Mouse (Mus musculus) cerebral cortex, adult 2 months (tissue): Measurements from ENCODE around the gene Ing1.

Source experiments
- WGBS: fragments of 180-500 bp; shearing (Covaris S2); methylation state at CpG from one replicate; pipeline ENCODE4 v1.1.7; 2018; 5-methylcytosine and 5-hydroxymethylcytosine counted together

Gene Ing1

DNA sequence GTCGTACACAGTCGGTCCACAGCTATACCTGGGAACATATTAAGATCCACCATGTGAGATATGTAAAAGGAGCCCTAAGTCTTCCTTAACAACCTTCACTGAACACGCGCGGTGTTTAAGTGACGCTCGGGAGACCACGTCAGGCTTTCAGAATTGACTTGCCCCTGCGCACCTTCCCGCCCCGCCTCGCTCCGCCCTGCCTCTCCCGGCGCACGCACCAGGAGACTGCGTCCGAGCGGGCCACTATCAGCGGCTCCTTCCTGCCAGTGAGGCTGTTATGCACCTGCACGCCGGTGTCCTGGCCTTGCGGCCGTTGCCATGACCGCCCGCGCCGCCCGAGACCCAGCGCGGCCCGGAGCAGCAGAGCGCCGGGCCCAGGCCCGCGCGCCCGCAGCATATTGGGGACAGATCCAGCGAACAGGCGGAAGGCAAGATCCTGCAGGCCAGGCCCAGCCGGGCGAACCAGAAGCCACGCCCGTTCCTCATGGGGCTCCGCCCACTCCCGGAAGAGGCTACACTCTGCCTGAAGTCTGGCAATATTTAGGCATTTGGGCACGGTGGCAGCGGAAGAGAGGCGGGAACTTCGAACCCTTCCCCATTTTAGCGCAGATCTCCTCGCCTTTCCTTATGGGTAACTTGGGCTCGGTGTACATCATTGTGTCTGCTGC, 5.0 kb upstream of the Ing1 start, which contains the start of gene Cars2:
TSS of gene Cars2 (minus strand) at position 503 of the 668 bp plus-strand sequence.
- under 1% methylated on average over 53 of the region's 53 CpGs for WGBS

DNA sequence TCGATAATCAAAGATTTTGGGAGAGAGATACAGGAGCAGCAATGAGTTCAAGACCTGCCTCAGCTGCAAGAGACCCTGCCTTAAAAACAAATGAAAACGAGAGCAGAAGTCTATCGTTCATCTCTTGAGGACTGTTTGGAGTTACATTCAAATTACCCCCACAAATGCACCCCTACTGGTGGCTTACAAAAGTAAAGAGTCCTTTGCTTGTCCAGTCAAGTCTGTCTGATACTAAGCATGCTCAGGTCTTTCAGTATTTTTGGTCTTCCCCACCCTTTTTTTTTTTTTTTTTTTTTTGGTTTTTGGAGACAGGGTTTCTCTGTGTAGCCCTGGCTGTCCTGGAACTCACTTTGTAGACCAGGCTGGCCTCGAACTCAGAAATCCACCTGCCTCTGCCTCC, 3.9 kb upstream of the Ing1 start:
- 64% methylated on average over 4 of the region's 4 CpGs for WGBS

DNA sequence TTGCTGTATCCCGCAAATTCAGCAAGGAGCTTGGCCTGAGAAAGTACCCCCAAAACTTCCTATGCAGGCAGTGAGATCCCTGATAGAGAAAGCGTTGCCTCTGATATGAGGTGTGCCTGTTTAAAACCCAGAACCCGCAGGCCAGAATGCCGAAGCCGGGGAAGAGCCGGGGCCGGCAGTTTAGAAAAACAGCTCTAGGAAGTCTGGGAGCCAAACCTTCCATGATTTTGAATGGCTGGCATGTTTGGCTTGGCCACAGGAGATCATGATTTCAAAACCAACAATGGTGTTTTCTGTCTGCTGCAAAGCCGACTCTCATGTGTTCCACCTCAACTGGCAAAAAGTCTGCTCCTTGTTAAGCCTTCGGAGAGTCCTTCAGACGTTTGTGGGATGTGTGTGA, 3.0 kb upstream of the Ing1 start:
- 90% methylated on average over 10 of the region's 10 CpGs for WGBS

DNA sequence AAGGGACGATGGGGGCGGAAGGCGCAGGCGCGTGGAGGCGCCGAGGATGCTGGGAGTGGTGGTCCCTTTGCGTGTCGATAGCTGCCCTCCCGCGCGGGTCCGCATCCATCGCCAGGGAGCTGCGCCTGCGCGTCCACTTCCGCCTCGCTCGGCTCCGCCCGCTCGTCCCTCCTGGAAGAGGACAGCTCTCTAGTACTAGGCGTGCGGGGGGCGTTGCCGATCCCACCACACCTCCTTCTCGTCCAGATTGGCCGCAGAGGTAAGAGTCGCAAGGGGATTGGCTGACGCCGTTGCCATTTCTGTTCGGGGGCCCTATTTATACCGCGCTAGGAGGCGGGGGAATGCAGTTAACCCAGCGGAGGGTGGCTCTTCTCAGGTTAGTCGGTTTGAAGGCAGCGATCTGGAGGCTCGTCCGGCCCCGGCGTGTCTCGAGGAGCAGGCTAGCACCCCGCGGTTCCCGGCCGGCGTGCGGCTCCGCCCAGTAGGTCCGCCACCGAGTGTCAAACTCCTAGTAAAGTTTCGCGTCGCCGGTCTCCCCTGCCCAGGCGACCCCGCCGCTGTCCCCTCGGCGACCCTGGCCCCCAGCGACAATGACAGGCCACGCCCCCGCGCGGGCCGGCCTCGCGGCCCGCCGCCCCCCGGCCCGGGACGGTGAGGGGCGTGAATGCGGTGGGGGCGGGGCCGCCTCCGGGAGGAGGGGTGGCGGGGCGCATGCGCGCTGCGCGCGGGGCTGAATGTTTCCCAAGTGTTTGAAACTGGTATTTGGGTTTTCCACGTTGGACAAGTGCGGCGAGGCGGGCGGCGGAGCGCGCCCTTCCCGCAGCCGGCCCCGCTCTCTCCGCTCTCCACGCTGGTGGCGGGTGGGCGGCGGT, 585 bp downstream of the Ing1 start:
- WGBS = under 1% methylated on average over 103 of the region's 103 CpGs

DNA sequence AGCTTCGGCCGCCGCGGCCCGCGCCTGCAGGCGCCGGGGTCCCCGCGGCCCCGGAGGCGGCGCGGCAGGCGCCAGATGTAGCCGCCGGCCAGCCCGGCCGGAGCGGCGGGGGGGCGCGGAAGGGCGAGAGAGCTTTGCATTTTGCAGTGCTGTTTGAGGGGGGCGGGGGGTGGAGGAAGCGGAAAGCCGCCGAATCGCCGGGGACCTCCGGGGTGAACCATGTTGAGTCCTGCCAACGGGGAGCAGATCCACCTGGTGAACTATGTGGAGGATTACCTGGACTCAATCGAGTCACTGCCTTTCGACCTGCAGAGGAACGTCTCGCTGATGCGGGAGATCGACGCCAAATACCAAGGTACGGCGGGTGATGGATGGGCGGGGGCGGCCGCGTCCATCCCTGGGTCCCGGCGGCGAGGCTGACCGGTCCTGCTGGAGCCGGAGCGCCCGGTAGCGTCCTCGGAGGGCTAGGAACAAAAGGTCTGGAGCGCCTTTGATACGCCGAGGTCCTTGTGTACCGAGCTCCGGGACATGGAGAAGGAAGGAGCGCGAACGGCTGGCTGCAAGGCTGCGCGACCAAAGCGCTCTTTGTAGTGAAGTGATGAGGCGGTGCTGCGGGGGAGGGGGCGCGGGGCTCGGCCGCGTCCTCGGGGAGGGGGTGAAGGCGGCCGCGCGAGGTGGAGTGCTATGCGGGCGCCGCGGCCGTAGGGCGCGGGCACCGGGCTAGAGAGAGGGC, 1.5 kb downstream of the Ing1 start:
- WGBS = under 1% methylated on average over 85 of the region's 85 CpGs

DNA sequence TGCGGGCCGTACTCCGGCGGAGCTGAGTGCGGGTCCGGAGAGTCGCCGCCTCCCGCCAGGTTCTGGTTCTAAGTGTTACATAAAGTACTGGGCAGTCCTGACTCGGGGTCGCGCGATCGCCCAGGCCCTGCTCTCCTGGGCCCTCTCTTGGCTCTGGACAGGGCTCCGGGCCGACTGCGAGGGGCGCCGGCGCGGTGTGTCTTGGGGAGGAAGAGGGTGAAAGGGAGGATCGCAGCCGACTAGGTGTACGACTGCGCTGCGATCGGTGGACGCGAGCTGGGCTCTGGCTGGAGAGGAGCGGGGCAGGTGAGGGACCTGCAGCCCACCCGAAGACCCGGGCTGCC, 2.0 kb downstream of the Ing1 start:
- WGBS = 0% methylated on average over 32 of the region's 32 CpGs

DNA sequence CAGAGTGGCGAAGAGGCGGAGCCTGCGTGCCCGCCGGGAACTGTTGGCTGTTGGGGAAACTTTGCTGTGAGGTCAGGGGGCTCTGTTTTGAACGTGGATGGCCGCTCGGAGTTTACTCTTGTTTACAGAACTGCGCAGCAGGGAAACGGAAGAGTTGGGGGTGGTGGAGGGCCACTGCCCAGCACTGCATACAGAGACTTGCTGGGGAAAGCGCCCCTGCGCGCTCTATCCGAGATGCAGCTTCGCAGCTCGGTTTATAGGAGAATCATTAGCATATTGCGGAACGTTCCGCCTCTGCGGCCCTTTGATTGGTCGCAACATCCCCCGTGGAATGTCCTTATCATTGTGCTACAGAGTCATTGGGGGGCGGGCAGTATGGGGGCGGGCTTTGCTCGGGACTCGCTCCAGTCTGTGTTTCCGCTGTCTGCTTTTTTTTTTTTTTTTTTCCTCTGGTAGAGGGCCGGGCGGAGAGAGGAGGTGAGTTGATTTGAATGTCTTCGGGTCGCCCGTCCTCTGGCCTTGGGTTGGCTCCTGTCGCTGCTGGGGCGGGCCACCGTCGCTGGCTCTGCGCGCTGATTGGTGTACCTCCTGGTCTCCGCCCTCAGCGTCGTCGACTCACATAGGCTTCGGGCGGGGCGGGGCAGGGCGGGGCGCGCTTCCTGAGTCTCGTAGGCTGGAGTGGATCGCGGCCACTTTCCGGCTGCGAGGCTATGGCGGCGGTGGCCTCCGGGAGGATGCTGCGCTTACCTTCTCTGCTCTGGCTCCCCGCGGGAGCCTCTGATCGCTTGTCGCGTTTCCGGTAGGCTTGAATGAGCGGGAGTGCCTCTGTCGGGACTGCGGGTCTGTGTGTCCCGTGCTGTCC, 2.6 kb downstream of the Ing1 start:
- WGBS = under 1% methylated on average over 67 of the region's 67 CpGs

DNA sequence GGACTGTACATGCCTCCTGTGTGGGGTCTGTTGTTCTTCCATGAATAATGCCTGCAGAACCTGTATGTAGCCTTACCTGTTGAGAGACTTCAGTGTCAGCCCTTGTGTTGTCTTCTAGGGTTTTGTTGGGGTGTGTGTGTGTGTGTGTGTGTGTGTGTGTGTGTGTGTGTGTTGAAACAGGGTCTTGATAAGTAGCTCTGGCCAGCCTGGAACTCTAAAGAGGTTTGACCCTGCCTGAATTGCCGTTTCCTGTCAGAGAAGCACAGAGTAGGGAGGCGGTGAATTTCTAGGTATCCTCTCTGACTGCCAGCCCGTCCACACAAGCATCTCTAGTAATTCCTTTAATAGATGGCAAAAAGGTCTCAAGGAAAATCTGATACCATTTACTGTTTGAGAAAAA, 4.1 kb downstream of the Ing1 start:
- 76% methylated on average over 3 of the region's 3 CpGs for WGBS

DNA sequence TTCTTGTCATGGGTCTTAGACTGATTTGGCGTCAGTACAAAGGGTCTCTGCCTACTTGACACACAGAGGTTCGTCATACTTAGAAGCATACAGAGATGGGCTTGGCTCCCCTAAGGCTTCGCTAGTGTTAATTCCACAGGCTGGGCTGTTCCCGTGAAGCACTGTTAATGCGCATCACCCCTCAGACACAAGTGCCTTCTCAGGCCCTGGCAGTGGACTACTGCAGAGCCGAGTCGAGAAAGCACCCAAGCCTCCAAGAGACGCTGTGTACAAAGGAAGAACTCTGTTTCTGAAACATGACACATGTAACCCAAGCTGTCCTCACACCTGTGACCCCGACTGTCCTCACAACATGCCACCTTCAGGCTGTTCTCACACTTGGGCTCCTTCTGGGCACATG, 4.8 kb downstream of the Ing1 start:
- WGBS = 72% methylated on average over 9 of the region's 9 CpGs

DNA sequence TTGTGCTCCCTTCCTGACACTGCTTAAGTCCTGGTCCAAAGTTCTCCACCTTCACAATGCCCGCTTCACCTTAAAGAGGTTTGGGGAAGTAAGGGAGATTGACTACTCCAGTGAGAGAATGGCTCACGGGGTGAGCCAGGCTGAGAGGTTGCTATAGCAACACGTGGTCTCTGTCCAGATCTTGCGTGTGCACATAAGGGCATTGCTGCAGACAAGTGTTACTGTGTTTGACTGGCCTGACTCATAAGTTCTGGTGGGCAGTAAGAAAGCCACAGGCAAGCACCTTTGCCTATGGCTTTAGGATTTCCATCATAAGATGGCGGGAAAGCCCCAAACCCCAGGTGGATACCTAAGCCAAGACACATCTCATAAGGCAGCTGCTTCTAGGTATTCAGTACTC, 8.9 kb downstream of the Ing1 start:
- WGBS = 79% methylated on average over 5 of the region's 5 CpGs

DNA sequence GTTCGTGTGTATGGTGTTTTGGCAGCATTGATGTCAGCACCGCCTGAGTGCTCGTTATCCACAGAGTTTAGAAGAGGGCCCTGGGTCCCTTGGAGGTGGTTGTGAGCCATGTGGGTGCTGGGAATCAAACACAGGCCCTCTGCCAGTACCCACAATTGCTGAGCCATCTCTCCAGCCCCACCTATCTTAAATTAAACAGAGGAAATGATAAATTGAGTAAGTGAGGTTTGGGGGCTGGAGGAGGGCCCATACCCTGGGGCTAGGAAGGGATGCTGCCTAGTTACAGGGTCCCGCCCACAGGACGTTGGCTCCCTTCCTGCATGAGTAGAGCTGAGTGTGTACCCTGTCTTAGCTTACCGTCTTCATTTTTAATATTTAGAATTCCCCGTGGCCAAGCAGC, 9.3 kb downstream of the Ing1 start:
- 79% methylated on average over 7 of the region's 7 CpGs for WGBS

DNA sequence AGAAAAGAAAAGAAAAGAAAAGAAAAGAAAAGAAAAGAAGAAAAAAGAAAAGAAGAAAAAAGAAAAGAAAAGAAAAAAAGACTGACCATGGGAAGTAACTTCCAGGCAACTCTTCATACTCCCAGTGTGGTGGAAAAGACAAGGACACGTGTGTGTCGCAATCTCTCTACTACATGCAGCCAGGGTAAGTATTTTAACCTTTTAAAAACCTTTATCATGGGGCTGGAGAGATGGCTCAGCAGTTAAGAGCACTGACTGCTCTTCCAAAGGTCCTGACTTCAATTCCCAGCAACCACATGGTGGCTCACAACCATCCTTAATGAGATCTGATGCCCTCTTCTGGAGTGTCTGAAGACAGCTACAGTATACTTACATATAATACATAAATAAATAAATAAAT, 12.8 kb downstream of the Ing1 start:
- WGBS = 95% methylated on average over 2 of the region's 2 CpGs

DNA sequence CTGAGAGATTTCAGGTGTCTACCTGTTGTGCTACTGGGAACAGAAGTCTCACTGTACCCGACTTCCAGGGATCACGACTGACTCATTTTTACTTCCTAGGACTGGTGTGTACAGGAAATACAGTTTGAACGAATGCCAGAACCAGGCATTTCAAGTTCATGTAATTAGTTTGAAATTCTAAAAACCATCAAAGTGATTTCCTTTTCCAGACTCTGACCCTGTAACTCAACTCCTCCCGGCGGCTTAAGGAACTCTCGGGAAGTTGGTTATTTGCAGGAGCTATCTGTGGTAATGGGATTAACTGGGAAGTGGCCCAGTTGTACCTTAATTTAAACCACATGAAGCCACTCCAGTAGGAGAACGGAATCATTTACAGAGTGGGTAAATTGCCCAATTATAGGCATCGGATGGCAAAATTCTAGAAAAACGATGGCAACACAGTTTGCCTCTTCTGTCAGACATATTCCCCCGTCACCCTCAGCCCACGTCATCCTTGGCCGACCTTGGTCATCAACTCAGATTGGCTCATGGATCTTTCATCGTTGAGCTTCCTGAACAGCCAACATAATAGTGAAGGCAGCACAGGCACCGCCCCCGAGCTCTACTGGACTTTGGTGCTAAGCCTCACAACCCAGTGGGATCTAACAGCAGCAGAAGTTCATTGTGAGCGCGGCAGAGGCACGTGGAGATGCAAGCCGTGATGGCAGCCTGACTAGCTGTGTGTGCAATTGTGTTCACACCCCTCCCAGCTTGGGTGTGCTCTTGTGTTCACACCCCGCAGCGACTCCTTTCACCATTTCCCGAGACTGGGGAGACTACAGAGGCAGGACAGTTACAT, 14.1 kb downstream of the Ing1 start:
- 85% methylated on average over 22 of the region's 22 CpGs for WGBS

DNA sequence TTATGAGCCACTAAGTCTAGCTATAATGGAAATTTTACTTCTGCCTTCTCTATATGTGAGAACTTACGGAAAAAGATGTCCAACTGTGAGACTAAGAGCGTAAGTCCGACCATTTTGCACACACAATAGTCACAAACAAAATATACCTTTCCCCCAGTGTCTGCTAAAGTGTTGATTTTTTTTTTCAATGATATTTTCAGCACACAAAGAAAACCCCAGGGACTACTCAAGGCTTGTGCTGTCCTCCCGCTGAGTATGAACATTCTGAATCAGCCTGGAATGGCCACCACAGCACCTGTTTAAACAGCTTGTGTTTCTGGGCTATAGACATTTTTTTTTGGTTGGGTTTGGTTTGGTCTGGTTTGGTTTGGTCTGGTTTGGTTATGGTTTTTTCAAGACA, 15.4 kb downstream of the Ing1 start:
- 93% methylated on average over 4 of the region's 4 CpGs for whole genome bisulfite sequencing

DNA sequence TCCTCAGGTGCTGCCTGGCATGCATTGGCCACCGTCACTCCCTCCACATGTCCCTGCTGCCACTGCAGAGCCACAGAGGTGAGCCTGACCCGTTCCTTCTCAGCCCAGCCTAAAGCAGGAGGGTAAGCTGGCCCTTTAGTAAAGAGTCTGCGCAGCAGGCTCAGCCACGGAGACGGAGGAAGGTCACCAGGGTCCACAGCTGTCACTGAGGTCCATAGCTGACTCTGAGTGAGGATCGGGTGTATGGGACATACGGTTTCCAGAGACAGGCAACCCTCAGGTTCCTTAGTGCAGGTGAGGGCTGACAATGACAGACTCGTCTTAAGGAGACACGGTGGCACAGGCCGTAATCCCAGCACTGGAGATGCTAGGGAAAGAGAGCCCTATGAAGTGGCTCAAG, 16.6 kb downstream of the Ing1 start:
- 92% methylated on average over 10 of the region's 10 CpGs for WGBS

DNA sequence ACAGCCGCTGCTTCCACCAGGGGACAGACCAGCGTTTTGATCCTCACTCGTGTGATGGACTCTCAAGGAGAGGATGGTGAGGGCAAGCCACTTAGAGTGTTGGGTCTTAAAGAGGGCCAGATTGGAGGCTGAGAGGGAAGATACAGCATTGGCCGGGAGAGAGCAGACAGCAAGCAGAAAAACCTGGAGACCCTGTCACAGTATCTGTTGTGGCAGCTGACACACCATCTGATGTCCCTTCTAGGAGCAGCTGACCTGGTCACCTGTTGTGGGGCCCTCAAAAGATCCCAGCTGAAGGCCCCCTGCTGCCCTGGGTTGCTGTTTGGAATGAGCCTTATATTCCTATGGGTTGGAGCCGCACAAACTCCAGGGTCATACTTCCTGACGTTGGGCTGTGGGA, 17.1 kb downstream of the Ing1 start:
- WGBS = 77% methylated on average over 6 of the region's 6 CpGs

DNA sequence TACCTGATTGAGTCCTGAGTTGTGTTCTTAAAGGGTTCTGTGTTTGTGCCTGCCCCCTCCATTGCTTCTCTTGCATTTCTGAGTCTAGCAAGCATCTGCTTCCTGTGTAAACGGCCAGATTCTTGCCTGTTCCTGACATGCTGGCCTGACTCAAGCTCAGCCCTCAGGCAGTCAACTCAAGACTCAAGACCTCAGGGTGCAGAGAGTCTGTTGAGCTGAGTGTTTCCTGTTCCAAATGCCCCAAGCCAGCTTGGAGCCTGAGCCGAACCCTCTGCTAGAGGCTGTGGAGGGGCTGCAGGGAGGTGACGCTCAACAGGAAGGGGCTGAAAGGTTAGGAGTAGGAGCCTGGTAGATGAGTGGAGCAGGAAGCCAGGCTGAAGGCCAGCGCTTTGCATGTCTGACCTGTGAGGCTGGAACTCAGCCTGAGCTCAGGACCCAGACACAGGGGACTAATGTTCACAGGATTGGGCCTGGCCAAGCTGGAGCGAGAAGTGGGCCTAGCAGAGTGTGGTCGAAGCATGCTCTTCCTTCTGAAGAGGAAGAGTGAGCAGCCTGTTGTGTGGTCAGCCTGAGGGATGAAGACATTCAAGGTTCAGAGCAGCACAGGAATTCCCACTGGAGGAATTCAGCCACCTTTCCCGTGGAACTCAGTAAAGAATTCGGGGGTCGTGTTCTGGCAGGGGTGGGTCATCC, 19.7 kb downstream of the Ing1 start:
- 81% methylated on average over 9 of the region's 9 CpGs for WGBS

DNA sequence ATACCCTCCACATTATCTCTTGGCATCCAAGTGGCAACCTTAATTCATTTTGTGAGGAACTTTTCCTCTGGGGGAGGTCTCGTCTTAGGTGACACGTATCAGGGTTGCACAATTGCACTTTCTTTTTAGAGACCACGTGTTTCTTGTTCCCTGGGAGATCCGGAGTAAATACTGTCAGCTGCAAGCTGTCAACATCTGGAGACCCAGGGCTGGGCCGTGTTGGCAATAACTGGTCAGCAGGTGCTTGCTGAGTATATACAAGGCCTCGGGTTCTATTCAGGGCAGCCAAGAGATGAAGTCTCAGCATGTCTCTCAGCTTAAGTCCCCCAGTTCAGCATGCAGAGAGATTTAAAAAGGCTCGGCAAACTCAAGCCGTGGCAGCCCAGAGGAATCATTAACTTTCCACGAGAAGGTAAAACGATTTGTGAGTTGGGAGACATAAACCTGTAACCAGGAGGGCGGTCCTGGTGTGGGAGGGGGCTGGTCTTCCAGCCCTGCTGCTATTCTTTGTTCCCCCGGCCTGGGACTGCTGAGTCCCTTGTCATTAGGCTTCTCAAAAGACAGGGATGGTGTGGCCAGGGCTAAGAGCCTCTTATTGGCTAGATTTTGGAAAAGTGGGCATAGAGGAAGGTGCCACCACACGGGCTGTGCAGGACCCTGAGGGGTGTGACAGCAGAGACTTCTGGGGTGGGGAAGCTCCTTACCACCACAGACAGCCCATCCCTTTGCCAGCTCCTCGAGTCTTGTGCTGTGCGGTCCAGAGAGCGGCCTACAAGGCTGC, 20.4 kb downstream of the Ing1 start:
- WGBS = 72% methylated on average over 16 of the region's 16 CpGs
